Mouse (Mus musculus) small intestine, adult 2 months (tissue): ENCODE measurements around the gene Sema4d.
"Not testable (repeated sequence)": the region's sequence is repeated elsewhere in the genome, so short reads cannot be mapped to it uniquely, and the experiment has no call there.

Source experiments
- CTCF ChIP-seq: fragments of 200-500 bp; IDR thresholded peaks from 2 replicates; pipeline ENCODE4 v1.5.1; 2012; ENCODE audit warnings: low read depth, mild to moderate bottlenecking, control low read depth, inconsistent platforms, low read length, moderate library complexity, mixed read lengths; ENCODE audit not compliant: insufficient replicate concordance, insufficient read length; ENCODE audit errors: extremely low read depth
- POLR2A ChIP-seq: fragments of 200-500 bp; IDR thresholded peaks from 2 replicates; pipeline ENCODE4 v1.6.1; 2012; ENCODE audit warnings: low read depth, mild to moderate bottlenecking, control low read depth, inconsistent platforms, low read length, moderate library complexity

DNA sequence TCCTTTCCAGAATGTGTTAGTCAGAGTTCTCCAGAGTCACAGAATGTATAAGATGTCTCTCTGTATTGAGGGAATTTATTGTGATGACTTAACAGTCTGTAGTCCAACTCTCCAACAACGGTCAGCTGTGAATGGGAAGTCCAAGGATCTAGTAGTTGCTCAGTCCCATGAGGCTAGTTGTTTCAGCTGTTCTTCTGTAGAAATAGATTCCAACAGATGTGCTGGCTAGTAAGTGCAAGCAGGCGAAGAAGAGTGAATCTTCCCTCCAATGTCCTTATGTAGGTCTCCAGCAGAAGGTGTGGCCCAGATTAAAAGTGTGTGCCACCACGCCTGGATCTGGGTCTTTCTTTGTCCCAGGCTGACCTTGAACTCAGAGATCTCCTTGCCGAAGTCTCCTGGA is 41.7 kb upstream of the Sema4d start:
- not testable (repeated sequence) for TF ChIP-seq POLR2A, CTCF
